8 mouse cellular contexts compared by ENCODE assay signal in the genomic region with DNA sequence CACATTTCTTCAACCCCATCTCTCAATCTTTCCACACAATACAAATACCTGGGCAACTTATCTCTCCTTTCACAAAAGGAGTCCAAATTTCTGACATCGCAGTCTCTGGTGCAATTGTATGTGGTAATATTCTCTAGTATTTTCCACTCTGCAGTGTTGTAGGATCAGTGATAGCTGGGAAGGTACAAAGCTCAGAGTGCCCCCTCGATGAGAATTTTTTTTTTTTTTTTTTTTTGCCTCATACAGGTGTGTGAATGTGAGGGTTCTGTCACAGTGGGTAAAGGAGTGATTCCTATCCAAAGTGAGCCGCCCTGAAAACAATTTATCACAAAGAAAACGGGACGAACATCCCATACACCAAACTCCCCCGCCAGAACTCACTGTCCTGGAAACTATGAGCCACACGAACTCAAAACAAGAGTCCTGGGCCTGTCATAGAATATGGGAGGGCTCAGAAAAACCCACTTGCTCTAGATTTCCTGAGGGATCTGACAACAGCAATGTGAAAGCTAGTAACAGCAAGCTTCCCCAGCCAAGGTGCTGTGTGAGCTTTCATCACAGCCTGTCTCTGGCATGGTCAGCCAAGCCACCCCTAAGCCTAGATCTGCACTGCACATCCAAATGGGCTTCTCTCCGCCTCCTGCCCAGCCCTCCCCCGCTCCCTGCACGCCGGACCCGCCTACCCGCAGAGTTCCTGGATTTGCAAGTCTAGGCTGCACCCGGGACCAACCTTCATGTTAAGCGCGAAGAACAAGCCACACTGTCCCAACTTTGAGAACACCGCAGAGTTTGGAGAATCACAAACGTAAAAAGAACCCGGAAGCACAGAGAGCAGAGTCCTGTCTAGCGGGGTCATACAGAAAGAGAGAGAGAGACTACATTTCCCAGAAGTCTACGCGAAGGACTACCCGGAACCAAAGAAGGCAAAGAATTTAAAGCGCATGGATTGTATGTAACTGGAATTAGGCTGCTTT. TPM values are rescaled to one million over a fixed set of nuclear protein-coding genes. Genes with fewer than 3 reads are reported as not detected.
A peak's percentile ranks its signal among the peaks of the same experiment; 100 is the strongest.
DNase-seq lines count a peak whose midpoint lies in the region; ATAC-seq lines count a peak whose summit lies in the region.

TSS of gene Zfp85 (minus strand) at position 896 of the 974 bp plus-strand sequence.

- DNase-seq in adrenal gland, adult (ENCODE audit: inconsistent age in 2 of 2, low spot score in 1 of 2), result peak; percentile 82 to 94
- peak; percentile 81 for DNase-seq in embryo, embryonic 10 days (ENCODE audit: low spot score)
- peak; percentile 8 to 17 for DNase-seq in gastrocnemius, adult 8-10 months (ENCODE audit: low spot score in 2 of 2)
- DNase-seq in induced T-regulatory cell, adult 2 months (ENCODE audit: low read depth), result peak; percentile 86
- DNase-seq in left cerebral cortex, adult 8-10 months (ENCODE audit: low spot score in 2 of 2), result peak; percentile 23 to 34
- peak; percentile 43 to 61 for DNase-seq in right cerebral cortex, adult 2 months (ENCODE audit: low spot score in 2 of 2)
- peak; percentile 55 for DNase-seq in urinary bladder, postnatal 25 days (ENCODE audit: low spot score)

- ATAC-seq in megakaryocyte, adult 5-6 weeks (ENCODE audit: poor library complexity, severe bottlenecking), result peak; percentile 96

RNA-seq across cellular contexts. Expression of gene Zfp85, which starts in this region (rescaled TPM):
- 1 to 10 TPM; 2.3 to 3.3 (median 2.9) TPM for total RNA-seq in gastrocnemius, adult 8-10 months (2022)
- total RNA-seq in left cerebral cortex, adult 8-10 months (2022), result 10 to 100 TPM in 1 of 4 experiments, 1 to 10 TPM in 3; 6.6 to 10.2 (median 6.6) TPM
- 6.2 and 8.7 TPM in 2 replicates for total RNA-seq in megakaryocyte, adult 5-6 weeks (2015)
- total RNA-seq in megakaryocyte, adult 5-6 weeks (2017), result 5.9 and 6.4 TPM in 2 replicates

Comparison
In these comparisons a context has a peak if more than half of its experiments do, and no peak if none do; other contexts are left out.
1. Peak in every context shown above with its lines: DNase-seq and ATAC-seq.
2. DNase-seq: peak in every context shown above with its lines; median percentile 88 in adrenal gland, adult; 86 in induced T-regulatory cell, adult 2 months; 81 in embryo, embryonic 10 days; 55 in urinary bladder, postnatal 25 days; 52 in right cerebral cortex, adult 2 months; 28 in left cerebral cortex, adult 8-10 months; 12 in gastrocnemius, adult 8-10 months.